Mouse (Mus musculus) cortical plate, adult 2 months (tissue): Measurements from ENCODE around the gene B3galt4. TPM values are rescaled to one million over a fixed set of nuclear protein-coding genes. Genes with fewer than 3 reads are reported as not detected.

Experiments used
- H3K27ac ChIP-seq: fragments of 200-500 bp; 2 replicates; pipeline ENCODE4 v1.5.1; 2012; ENCODE audit warnings: low read length, control low read depth, inconsistent platforms; ENCODE audit not compliant: insufficient read depth
- H3K4me1 ChIP-seq: fragments of 200-500 bp; 2 replicates; pipeline ENCODE4 v1.6.1; 2011; ENCODE audit warnings: low read length; ENCODE audit not compliant: control insufficient read depth, insufficient read depth
- H3K4me3 ChIP-seq: fragments of 200-500 bp; 2 replicates; pipeline ENCODE4 v1.5.1; 2011; ENCODE audit warnings: mild to moderate bottlenecking, low read length, control low read depth; ENCODE audit not compliant: insufficient read depth
- CTCF ChIP-seq: fragments of 200-500 bp; IDR thresholded peaks from 2 replicates; pipeline ENCODE4 v1.5.1; 2011; ENCODE audit warnings: mild to moderate bottlenecking, control low read depth, low read length; ENCODE audit not compliant: insufficient read depth; ENCODE audit errors: extremely low read depth
- POLR2A ChIP-seq: fragments of 200-500 bp; IDR thresholded peaks from 2 replicates; pipeline ENCODE4 v1.6.1; 2011; ENCODE audit warnings: mild to moderate bottlenecking, low read length, control low read depth; ENCODE audit not compliant: insufficient read depth; ENCODE audit errors: extremely low read depth
- polyA plus RNA-seq: library from polyadenylated mRNA; depleted of rRNA; stranded (reverse); fragments of >200 nt; gene quantifications from 2 replicates; pipeline ENCODE4 v1.2.3, GENCODE M21; 2012

The B3galt4 gene
- polyA plus RNA-seq, 1 experiment = 7.0 TPM

- TF ChIP-seq POLR2A (no peak), CTCF (no peak)
- Histone ChIP-seq H3K27ac (no peak overlapping the region), H3K4me1 (no peaks in the 10 kb centered on the region), H3K4me3 (no peak overlapping the region)
These were observed 18.3 kb downstream of the B3galt4 start for GRCm38 (mm10) chr17:33932970-33933369.

- TF ChIP-seq CTCF = no peak
- no peak for TF ChIP-seq POLR2A
- Histone ChIP-seq H3K4me3 (no peak overlapping the region), H3K27ac (no peak overlapping the region), H3K4me1 (no peaks in the 10 kb centered on the region)
These were observed 18.8 kb downstream of the B3galt4 start for GRCm38 (mm10) chr17:33932448-33932847.

GRCm38 (mm10) chr17:33931947-33932346 is 19.3 kb downstream of the B3galt4 start:
- H3K4me3 ChIP-seq = no peak overlapping the region
- TF ChIP-seq CTCF = no peak
- no peak for TF ChIP-seq POLR2A
- H3K27ac ChIP-seq = no peak overlapping the region

GRCm38 (mm10) chr17:33931159-33931866 is 20.0 kb downstream of the B3galt4 start:
- no peaks in the 10 kb centered on the region for H3K4me1 ChIP-seq
- H3K27ac ChIP-seq = no peak overlapping the region
- peak overlapping the region; percentile 62 for H3K4me3 ChIP-seq
- TF ChIP-seq CTCF (no peak), POLR2A (no peak)

More at GRCm38 (mm10) chr17:33931947-33932346, 19.3 kb downstream of the B3galt4 start:
- no peaks in the 10 kb centered on the region for H3K4me1 ChIP-seq

- Histone ChIP-seq H3K4me3 (peak overlapping the region; percentile 62), H3K27ac (peak overlapping the region; percentile 61; the same call in 1 of the 2 replicates), H3K4me1 (no peaks in the 10 kb centered on the region)
- TF ChIP-seq POLR2A = peak; percentile 37; the same call in 1 of the 2 replicates
- no peak for TF ChIP-seq CTCF
These were observed 20.8 kb downstream of the B3galt4 start for GRCm38 (mm10) chr17:33930280-33931158.

GRCm38 (mm10) chr17:33929371-33930279 is 21.7 kb downstream of the B3galt4 start, which contains the start of gene Rgl2:
Gene Rgl2, plus strand, starts transcription at chr17:33929543.
- H3K27ac ChIP-seq = peak within 1 kb of the TSS; percentile 92
- H3K4me3 ChIP-seq = peak within 1 kb of the TSS; percentile 62
- peak; percentile 66; the same call in 1 of the 2 replicates for TF ChIP-seq POLR2A
- TF ChIP-seq CTCF = no peak
- H3K4me1 ChIP-seq = no peaks in the 10 kb centered on the region

GRCm38 (mm10) chr17:33928251-33928947 is 22.9 kb downstream of the B3galt4 start:
- peak overlapping the region; percentile 62 for H3K4me3 ChIP-seq
- TF ChIP-seq POLR2A (no peak), CTCF (no peak)
- H3K4me1 ChIP-seq = no peaks in the 10 kb centered on the region
- H3K27ac ChIP-seq = no peak overlapping the region

- H3K27ac ChIP-seq = no peak overlapping the region
- H3K4me3 ChIP-seq = no peak overlapping the region
- TF ChIP-seq POLR2A (no peak), CTCF (no peak)
- no peaks in the 10 kb centered on the region for H3K4me1 ChIP-seq
These were observed 24.9 kb downstream of the B3galt4 start for GRCm38 (mm10) chr17:33926207-33926932.
